Mouse (Mus musculus): ENCODE data around the gene Aipl1. TPM values are rescaled to one million over a fixed set of nuclear protein-coding genes. Genes with fewer than 3 reads are reported as not detected.

Gene Aipl1
- total RNA-seq, 2 experiments from 2014 or later, result not detected

DNA sequence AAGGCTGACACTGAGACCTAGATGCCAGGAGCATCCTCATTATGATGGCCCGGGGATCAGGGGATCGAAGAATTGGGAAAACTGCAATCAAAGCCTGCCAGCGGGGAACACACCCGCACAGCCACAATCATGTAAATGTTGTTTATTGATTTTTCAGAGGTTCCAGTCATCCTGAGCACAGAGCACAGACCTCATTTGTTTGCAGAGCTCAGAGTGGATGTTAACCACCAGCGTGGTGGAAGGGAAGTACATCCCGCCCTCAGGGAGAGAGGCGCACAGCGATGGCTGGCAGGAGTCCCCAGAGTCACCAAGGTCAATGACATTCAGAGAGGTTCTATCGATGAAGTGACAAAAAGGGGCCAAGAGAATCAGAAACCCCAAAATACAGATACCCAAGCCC, 9.5 kb downstream of the Aipl1 start:
- intact Hi-C loops (cut with DNase I), result loop anchor here (2.0 to 10.0 kb wide), 3 partner anchors 173 to 689 kb away; no protein-coding TSS in a partner anchor
- DNase-seq (ENCODE audit: extremely low spot score in 1 of 2, low spot score in 2 of 2), result no peak
- Histone ChIP-seq H3K4me3 (no peak overlapping the region), H3K27ac (no peak overlapping the region)
- no peak for TF ChIP-seq CTCF (IDR thresholded peaks at IDR 0.05)

DNA sequence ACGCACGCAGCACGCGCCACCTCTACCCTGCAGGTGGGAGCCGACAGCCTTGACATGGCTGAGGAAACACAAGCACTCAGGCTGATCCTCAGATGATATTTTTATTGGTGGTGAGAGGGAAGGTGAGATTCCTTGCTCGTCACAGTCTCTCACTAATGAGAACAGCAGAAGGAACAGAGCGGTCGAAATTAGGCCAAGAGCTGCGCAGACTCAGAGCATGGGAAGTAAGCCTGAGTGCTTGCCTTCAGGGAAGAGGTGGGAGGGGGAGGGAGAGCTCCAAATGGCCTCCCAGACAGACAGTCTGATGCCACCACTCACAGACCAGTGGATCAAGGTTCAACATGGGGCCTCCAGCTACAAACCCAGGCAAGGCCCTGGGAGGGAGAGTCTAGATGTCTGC, 10.8 kb downstream of the Aipl1 start:
- no peak overlapping the region for H3K4me3 ChIP-seq
- intact Hi-C loops (cut with DNase I), result loop anchor here (10.0 kb wide), 2 partner anchors 172 to 462 kb away; no protein-coding TSS in a partner anchor
- TF ChIP-seq CTCF (IDR thresholded peaks at IDR 0.05), result no peak

DNA sequence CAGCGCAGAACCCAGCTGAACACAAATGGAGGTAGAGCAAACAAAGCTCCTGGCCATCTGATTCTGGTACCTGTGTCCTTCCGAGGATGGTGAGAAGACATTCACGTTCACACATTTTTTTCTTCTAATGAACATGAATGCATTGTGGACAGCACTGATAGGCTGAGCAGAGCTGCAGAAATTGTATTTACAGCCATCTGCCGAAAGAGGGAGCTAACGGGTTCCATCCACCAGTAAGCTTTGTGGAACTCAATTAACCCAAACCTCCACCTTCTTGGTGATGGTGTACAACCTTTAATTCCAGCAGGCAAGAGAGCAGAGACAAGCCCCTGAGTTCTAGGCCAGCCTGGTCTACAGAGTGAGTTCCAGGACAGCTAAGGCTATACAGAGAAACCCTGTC, 11.5 kb downstream of the Aipl1 start:
- no peak overlapping the region for H3K27ac ChIP-seq
- no peak overlapping the region for H3K4me3 ChIP-seq
- DNase-seq (ENCODE audit: extremely low spot score in 1 of 2, low spot score in 2 of 2), result no peak
- intact Hi-C loops (cut with DNase I), result loop anchor here (2.0 to 10.0 kb wide), 3 partner anchors 171 to 461 kb away; no protein-coding TSS in a partner anchor
- peak; percentile 52 for TF ChIP-seq CTCF (IDR thresholded peaks at IDR 0.05)

More for the DNA sequence above, 10.8 kb downstream of the Aipl1 start:
- no peak overlapping the region for H3K27ac ChIP-seq
- DNase-seq (ENCODE audit: extremely low spot score in 1 of 2, low spot score in 2 of 2), result no peak

DNA sequence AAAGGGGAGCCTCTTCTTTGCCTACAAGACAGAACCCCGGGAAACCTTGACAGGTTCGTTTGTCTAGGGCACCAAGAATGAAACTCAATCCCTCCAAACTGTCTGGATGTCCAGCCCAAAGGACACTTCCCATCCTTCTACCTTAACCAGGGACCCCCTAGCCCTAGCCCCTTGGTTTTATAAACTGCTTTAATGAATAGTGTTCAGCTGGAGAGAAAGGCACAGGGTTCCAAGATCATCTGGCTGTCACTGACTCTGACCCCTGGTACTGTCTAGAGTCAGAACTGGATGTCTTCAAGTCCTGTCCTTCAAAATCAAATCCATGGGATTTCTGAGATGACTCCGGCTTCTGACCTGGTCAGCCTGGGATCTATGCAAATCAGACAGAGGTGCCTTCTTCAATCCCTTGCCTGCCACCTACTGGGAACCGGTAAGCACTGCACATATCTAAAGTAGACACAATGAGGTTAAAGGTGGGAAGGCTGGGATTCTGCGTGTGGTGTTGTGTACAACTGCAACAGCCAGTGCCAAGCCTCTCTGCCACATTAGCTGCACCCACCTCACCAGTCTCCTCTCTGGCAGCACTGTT, 13.0 kb downstream of the Aipl1 start:
- DNase-seq (ENCODE audit: extremely low spot score in 1 of 2, low spot score in 2 of 2), result peak; percentile 64 to 65
- intact Hi-C loops (cut with DNase I), result loop anchor here (1.0 to 10.0 kb wide), 5 partner anchors 31 to 459 kb away; no protein-coding TSS in a partner anchor
- peak; percentile 82 for TF ChIP-seq CTCF (IDR thresholded peaks at IDR 0.05)
- no peak overlapping the region for H3K27ac ChIP-seq
- H3K4me3 ChIP-seq, result no peak overlapping the region

DNA sequence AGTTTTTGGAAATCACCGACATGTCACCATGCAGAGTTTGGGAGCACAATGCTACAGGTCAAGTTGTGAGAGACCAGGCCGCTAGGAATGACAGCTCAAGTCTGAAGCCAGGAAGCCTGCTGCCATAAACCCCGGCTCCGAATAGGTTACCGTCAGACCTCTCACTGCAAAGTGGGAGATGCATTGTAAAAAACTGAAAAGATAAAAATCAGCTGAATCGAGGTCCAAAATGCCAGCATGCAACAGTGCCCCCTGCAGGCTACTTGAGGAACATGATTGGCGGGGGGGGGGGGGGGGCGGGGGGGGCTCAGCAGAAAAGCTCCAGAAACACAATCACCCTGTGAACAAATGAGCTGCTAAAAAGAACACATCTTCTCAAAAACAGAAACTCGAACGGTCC, 13.7 kb downstream of the Aipl1 start:
- Histone ChIP-seq H3K4me3 (no peak overlapping the region), H3K27ac (no peak overlapping the region)
- no peak for DNase-seq (ENCODE audit: extremely low spot score in 1 of 2, low spot score in 2 of 2)
- peak; percentile 49 for TF ChIP-seq CTCF (IDR thresholded peaks at IDR 0.05)
- intact Hi-C loops (cut with DNase I), result loop anchor here (10.0 kb wide), 2 partner anchors 169 to 459 kb away; no protein-coding TSS in a partner anchor

DNA sequence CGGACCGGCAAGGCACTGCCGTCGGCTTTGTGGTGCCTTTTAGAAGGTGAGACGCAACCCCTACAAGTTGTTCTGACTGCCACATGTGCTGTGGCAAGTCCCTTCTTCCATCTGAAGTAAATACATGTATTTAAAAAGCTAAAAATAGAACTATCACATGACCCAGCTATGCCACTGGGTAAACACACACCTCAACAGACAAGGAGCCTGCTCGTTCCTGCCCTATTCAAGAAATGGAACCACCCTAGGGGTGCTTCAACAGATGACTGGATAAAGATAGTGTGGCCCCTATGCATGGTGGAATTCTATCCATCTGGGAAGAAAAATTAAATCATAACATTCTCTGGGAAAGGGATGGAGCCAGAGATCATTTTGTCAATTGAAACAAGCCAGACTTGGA, 14.5 kb downstream of the Aipl1 start:
- DNase-seq (ENCODE audit: extremely low spot score in 1 of 2, low spot score in 2 of 2), result no peak
- TF ChIP-seq CTCF (IDR thresholded peaks at IDR 0.05), result no peak
- H3K27ac ChIP-seq, result no peak overlapping the region
- intact Hi-C loops (cut with DNase I), result loop anchor here (10.0 kb wide), 2 partner anchors 168 to 458 kb away; no protein-coding TSS in a partner anchor
- H3K4me3 ChIP-seq, result no peak overlapping the region

DNA sequence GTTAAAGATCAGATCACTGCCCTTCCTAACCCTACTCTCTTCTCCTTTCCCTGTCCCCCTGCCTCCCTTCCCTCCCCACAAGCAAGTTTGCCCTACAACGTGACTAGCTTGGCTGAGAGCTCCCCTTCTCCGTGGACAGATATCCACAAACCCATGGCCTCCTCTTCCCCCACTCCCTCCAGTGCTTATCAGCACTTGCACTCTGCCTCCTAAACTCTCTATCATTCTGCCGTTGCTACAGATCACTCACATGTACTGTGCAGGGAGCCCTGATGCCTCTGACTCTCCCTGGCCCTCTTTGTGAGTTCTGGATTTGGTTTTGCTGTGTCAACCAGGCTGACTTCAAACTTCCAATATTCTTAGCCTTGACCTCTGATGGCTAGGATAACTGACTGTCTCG, 16.3 kb downstream of the Aipl1 start:
- TF ChIP-seq CTCF (IDR thresholded peaks at IDR 0.05), result no peak
- no peak for DNase-seq (ENCODE audit: extremely low spot score in 1 of 2, low spot score in 2 of 2)
- intact Hi-C loops (cut with DNase I), result loop anchor here (10.0 kb wide), 2 partner anchors 166 to 456 kb away; no protein-coding TSS in a partner anchor
- no peak overlapping the region for H3K4me3 ChIP-seq
- no peak overlapping the region for H3K27ac ChIP-seq

DNA sequence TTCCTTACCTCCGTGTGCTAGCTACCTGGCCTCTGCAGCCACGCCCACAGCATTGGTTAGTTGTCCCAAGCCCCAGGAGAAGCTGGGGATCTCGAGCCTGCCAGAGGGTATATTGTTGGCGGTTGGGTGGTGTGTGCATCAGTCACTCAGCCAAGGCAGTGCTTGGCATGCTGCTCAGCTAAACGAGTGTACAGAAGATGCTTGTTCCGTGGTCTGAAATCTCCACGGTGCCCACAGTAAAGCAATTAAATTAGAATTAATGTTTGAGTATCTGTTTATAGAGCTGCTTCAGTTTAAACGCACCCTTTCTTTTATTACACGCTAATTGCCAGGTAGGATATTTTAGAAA, 20.1 kb downstream of the Aipl1 start:
- DNase-seq (ENCODE audit: extremely low spot score in 1 of 2, low spot score in 2 of 2), result no peak
- Histone ChIP-seq H3K4me3 (no peak overlapping the region), H3K27ac (no peak overlapping the region)
- intact Hi-C loops (cut with DNase I), result no loop called here
- no peak for TF ChIP-seq CTCF (IDR thresholded peaks at IDR 0.05)

DNA sequence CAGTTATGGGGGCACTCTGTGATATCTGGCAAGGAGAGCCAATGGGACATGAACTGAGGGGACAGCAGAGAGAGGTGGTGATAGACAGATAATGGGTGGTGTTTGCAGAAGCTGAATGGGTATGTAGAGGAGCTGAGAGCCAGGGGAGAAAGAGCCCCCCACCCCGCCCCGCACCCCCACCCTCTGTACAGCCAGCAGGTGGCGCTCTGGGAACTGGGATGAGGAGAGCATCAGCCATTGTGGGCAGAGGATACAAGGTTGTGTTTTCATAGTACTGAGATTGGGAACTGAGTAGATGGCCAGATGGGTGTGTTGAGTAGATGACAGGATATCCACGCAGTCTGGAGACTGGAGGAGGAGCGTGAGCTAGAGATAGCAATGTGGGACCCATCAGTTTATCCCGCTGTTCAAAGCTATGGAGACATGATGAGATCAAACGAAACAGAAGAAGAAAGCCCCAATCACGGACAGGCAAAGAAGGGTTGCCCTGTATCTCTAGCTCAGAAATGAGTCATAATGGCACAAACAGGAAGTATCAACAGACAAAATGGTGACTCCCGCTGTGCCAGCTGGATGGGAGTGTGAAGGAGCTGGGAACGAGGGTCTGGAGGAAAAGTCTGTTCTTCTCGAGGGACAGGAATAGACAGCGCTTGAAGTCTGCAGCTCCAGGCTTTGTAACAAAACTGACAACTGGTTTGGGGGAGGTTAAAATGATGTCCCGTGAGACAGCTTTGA, 20.6 kb downstream of the Aipl1 start:
- DNase-seq (ENCODE audit: extremely low spot score in 1 of 2, low spot score in 2 of 2), result no peak
- TF ChIP-seq CTCF (IDR thresholded peaks at IDR 0.05), result peak; percentile 7
- intact Hi-C loops (cut with DNase I), result no loop called here
- Histone ChIP-seq H3K4me3 (no peak overlapping the region), H3K27ac (no peak overlapping the region)

DNA sequence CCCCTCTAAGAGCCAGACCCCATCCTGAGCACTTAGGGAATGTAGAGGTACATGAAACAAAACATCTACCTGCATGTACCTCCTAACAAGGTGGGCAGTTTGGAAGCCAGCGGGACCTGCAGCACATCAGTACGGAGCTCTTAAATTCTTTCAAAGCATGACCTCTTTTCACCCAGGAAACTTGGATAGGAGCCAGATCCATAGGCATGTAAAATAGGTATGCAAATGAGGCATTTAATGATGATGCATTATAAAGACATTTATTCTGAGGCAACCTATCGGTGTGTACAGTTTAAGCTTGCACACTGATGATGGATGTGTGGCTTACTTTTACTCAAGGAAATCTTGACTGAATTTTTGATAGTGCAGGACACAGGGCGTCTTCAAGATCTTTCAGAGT, 22.6 kb downstream of the Aipl1 start:
- H3K4me3 ChIP-seq, result no peak overlapping the region
- intact Hi-C loops (cut with DNase I), result no loop called here

DNA sequence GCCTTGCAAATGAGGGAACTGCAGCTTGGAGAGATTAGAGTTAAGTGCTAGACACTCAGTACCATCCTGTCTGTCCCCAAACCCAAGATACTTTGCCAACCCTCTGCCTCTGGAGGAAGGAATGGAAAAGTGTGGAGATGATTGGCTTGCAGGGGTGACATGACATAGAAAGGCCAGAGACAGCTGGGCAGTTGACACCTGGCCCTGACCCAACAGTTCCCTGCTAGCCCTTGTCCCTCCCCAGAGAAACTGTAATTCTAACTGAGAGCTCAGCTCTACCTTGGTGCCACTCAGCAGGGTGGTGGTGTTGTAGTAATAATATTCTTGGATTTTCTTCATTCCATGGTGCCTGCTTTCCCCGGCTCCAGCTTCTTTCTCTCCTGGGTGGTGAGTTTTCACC, 25.4 kb downstream of the Aipl1 start:
- H3K4me3 ChIP-seq, result no peak overlapping the region
- no peak for TF ChIP-seq CTCF (IDR thresholded peaks at IDR 0.05)
- intact Hi-C loops (cut with DNase I), result no loop called here
- DNase-seq (ENCODE audit: extremely low spot score in 1 of 2, low spot score in 2 of 2), result no peak
- H3K27ac ChIP-seq, result no peak overlapping the region

More for the DNA sequence above, 22.6 kb downstream of the Aipl1 start:
- TF ChIP-seq CTCF (IDR thresholded peaks at IDR 0.05), result no peak
- DNase-seq (ENCODE audit: extremely low spot score in 1 of 2, low spot score in 2 of 2), result no peak
- H3K27ac ChIP-seq, result no peak overlapping the region

DNA sequence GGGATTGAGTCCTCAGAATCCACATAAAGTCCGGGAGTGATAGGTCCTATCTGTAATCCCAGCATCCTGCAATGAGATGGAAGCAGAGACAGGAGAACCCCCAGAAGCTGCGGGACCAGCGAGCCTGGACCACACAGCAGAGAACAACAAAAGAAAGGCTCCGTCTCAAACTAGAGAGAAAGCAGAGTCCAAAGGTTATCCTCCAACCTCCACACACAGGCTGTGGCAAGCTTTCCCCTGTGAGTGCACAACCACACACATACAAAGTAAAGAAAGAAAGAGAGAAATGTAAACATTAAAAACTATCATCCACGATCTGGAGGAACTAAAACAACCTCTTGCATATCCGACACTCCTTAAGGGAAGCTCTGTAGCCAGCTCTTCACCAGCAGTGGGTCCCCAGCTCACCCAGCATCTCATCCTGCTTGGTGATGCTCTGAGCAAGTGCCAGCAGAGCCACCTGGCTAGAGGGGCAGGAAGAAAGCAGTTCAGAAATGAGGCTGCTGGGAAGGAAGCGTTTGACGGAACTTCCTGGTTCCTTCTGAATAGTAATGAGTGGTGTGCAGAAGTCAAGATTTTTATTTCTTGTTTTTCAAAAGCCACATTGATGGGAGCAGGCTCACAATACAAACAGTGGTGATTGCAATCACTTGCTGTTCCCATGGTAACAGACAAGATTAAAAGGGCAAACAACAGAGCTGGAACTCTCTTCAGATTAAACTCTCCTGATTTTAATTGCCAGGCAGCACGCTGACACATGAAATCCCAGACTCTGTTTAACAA, 26.2 kb downstream of the Aipl1 start:
- no peak for DNase-seq (ENCODE audit: extremely low spot score in 1 of 2, low spot score in 2 of 2)
- no peak overlapping the region for H3K27ac ChIP-seq
- H3K4me3 ChIP-seq, result no peak overlapping the region
- TF ChIP-seq CTCF (IDR thresholded peaks at IDR 0.05), result no peak
- intact Hi-C loops (cut with DNase I), result no loop called here
